Mouse (Mus musculus): Measurements from ENCODE around the gene Pou4f1.

Pou4f1 gene

GRCm38 (mm10) chr14:104457966-104458710, 9.7 kb downstream of the Pou4f1 start:
- DNase-seq (ENCODE audit: low read depth, low spot score): no peak

GRCm38 (mm10) chr14:104456976-104457375, 10.8 kb downstream of the Pou4f1 start:
- no peak for DNase-seq (ENCODE audit: low read depth, low spot score)

GRCm38 (mm10) chr14:104453824-104454223, 14.0 kb downstream of the Pou4f1 start:
- no peak for DNase-seq (ENCODE audit: low read depth, low spot score)

- DNase-seq (ENCODE audit: low read depth, low spot score): no peak
Observed at GRCm38 (mm10) chr14:104434293-104434692, 33.5 kb downstream of the Pou4f1 start.

GRCm38 (mm10) chr14:104430819-104431218, 37.0 kb downstream of the Pou4f1 start:
- DNase-seq (ENCODE audit: low read depth, low spot score): no peak

GRCm38 (mm10) chr14:104423688-104424470, 43.9 kb downstream of the Pou4f1 start:
- no peak for DNase-seq (ENCODE audit: low read depth, low spot score)
